Mouse (Mus musculus): ENCODE data around the gene Psat1.

The Psat1 gene

DNA sequence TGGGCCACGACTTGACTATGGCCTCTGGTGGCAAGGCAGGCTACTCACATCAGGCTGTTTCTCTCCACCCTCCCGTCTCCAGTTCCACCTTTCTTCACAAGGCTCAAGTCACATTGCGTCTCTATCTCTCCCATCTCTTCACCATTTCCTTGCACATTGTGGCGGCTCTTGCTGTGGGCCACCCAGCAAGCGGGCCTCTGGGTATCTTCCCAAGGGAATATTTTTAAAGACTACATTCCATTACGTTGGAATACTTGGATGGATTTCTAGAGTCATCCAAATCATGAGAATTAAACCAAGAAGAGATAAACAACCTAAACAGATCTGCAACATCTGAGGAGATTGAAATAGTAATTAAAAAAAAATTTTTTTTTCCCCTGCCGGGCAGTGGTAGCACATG is at the start of gene Psat1:
TSS of gene Psat1 (minus strand) at position 101 of the 400 bp plus-strand sequence.
- in situ Hi-C loops (cut with MboI, MseI) = no loop called here

DNA sequence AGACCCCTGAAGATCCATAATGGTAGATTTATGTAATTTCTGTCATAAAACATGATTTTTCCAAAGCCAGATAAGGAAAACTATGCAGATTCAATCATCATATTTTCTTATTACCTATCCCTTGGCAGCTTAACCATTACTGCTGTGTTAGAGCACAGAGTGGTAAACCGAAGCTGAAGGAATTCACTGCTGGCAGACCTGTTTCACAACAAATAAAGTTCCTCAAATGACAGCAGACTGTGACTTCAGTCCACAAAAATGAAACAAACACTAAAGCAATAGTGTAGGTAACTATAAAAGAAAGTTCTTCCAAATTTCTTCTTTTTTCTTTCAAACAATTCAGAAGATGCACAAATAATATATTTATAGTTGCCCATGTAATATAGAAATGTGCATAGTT is 43.0 kb upstream of the Psat1 start:
- in situ Hi-C loops (cut with MboI, MseI) = no loop called here

DNA sequence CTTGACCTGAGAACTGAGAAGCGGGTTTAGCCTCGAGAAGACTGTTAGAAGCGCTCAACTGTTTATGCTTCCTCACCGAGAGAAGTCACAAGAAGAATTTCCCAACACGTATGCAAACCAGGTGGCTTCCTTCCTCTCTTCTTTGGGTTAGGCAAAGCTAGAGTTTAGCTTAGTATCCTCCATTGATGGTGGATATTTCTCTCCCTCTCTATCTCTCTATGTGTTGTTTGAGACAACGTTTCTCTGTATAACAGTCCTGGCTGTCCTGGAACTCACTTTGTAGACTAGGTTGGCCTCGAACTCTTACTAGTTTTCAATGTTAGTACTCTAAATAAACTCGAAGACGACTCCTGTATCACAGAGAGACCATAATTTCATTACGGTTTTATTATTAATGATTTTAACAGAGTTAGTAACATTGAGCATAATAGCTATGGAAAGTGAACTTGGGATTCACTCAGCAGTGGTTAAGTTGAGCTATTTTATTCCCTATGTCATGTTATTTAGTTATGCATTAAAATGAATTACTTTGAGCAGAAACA is 38.1 kb upstream of the Psat1 start:
- in situ Hi-C loops (cut with MboI, MseI) = no loop called here

DNA sequence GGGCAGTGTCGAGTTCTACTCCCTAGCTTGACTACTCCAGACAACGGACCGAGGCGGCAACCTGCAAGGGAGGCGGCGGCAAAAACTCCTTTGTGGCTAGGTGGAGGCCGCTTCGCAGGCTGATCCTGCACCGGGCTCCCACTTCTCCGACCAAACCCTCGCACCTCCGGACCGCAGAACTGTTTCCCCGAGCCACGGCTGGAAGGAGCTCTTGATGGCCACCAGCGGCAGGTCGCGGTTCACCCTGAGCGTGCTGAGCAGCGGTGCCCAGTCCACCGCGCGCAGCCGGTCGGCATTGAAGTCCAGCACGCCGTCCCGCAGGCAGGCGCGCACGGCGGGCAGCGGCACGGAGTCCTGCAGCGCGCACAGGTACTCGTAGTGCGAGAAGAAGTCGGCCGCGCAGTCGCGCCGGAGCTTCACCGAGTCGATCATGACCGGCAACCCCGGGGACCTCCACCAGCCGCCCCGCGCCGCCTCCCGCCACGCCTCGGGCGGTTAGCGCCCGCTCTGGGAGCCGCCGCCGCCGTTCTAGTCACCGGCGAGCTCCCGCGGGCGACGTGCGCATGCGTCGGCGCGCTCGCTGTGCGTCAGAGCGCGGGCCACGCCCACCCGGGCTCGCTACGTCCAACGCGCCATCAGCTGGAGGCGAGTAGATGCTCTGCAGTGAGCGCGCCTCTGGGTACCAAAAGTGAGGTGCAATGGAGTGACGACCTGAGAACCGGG is 37.5 kb upstream of the Psat1 start, which contains the start of gene Cep78:
TSS of gene Cep78 (minus strand) at position 541 of the 723 bp plus-strand sequence.
- in situ Hi-C loops (cut with MboI, MseI) = loop anchor here (5.0 kb wide), 4 partner anchors 62 to 1413 kb away; no protein-coding TSS in a partner anchor

DNA sequence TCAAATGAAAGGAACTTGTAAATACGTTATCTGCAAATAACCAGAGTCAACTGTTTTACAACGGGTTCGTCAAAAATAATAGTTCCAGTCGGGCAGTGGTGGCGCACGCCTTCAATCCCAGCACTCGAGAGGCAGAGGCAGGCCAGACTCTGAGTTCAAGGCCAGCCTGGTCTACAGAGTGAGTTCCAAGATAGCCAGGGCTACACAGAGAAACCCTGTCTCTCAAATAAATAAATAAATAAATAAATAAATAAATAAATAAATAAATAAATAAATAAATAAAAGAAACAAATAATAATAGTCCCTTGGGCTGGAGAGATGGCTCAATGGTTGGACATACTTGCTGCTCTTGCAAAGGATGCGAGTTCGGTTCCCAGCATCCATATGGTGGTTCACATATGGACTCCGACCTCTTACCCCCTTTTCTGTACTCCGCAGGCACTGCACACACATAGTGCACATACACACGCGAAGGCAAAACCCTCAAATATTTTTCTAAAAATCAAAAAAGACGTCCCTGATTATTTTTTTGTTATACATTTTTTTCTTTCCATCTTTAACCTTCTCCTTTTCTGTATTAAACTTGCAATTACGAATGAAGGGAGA is 36.7 kb upstream of the Psat1 start:
- in situ Hi-C loops (cut with MboI, MseI) = loop anchor here (5.0 kb wide), 4 partner anchors 62 to 1413 kb away; no protein-coding TSS in a partner anchor

DNA sequence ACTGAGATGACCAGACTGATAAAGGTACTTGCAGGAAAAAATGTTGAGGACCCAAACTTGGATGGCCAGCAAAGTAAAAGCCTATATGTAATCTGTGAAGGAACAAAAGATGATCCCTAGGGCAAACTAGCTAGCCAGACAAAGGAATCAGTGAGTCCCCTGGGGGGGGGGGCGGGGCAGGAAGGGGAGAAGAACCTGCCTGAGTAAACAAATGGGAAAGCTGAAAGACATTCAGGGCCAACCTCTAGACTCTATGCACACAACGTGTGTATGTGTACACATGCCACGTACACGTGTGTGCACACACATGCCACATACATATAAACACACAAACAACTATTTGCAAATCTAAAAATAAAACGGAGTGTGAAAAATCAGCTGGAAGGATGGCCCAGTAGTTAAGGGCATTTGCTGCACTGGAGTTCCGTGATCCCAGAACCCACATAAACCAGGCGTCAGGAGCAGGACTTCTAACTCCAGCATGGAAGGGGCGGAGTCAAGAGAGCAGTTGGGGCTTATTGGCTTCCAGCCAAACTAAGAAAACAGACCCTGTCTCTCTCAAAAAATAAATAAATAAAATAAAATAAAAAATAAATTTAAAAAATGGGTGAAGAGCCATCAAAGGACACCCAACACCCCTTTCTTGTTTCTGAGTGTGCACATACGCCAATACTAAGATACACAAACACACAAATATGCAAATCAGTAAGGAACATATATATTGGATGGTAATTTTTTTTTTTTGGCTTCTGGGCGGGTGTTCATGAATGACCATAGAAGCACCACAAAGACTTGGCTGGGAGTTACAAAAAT is 36.0 kb upstream of the Psat1 start:
- in situ Hi-C loops (cut with MboI, MseI) = loop anchor here (5.0 kb wide), 4 partner anchors 61 to 1414 kb away; no protein-coding TSS in a partner anchor

DNA sequence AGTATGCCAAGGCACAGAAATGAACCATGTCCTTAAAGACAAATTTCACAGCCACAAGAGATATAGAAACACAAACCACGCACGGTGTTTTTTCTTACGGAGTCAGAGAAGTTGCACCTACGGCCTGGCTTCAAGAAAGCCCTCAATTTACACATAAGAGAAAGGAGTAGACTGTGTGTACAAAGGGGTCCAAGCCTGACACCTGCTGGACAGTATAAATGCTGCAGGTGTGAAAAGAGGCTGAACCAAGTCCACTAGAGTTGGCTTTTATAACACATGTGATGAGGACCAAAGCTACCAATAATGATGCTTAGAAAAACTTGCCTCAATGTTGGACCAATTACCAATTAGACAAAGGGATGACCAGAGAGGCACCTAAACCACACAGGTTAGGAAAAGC is 34.7 kb upstream of the Psat1 start:
- in situ Hi-C loops (cut with MboI, MseI) = loop anchor here (5.0 kb wide), 4 partner anchors 60 to 1415 kb away; no protein-coding TSS in a partner anchor

DNA sequence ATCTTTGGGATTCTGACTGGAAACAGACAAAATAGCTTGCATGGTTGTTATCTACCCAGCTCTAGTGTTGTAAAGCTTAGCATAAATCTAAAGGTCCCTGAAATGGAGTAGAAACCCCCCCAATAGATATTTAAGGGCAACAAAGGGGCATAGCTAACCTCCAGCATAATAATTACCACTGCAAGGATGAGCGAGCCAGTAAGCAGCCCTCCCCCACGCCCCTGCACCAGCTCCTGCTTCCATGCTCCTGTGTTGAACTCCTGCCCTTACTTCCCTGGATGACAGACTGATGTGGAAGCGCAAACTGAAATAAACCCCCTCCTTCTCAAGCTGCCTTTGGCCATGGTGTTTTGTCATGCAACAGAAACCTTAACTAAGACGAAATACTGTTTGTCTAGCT is 26.2 kb upstream of the Psat1 start:
- in situ Hi-C loops (cut with MboI, MseI) = no loop called here

DNA sequence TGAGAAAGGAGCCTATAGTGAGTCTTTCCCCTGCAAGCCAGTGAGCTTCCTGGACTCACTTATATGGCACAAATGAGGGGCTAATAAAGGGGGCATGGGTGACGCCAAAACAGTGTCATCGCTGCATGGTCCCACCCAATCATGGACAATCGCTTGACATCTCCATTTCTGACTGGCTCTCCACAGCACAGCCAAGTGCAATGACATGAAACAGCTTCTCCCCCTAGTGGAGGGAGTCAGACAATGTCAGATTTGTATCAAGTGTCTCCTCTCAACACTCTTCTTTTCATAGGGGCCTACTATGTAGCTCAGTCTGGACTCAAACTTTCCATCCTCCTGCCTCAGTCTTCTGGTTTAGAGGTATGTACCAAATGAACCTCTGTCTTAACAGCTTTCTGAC is 17.9 kb upstream of the Psat1 start:
- in situ Hi-C loops (cut with MboI, MseI) = no loop called here

DNA sequence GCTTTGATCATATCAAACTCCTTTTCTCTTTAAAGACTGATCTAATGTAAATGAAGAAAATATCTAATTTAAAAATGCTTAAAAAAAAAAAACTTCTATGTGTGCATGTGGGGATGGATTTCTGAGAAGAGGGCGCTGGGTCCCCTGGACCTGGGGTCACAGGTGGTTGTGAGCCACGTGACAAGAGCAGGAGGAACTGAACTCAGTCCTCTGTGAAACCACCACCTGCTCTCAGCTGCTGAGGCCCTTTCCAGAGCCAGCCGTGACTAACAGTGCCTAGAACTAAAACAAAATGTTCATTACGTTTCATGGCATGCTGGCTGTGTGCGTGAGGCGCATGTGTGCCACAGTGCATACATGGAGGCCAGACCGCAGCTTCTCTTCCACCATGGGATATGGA is 17.4 kb upstream of the Psat1 start:
- in situ Hi-C loops (cut with MboI, MseI) = no loop called here

DNA sequence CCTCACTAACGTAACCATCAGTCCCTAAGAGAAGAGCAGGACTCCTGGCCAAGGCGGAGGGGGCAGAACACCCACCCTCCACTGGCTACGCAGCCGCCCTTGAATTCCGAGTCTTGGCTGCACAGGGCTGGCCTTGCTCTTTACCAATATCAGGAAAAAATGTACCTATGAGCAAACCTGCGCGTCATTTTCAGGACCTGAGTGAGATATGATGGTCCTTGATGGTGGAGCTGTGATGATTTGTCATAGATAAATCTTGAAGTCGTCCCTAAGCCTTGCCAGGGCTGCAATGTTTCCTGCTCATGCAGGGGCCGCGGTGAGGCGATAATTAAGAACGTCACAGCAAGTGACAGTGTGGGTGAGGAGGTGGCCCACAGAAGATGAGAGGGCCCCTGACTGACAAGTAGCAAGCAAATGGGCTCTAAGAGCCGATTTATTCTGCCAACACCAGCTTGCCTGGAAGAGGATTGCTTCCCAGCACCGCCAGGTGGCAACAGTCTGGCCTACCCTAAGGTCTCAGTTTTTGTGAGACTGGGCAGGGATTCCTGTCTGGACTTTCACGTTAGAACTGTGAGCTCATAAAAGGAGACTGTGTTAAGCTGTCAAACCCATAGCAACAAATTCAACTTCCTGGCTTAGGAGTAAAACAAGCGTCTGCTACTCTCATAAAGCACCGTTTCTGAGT is 16.0 kb upstream of the Psat1 start:
- in situ Hi-C loops (cut with MboI, MseI) = no loop called here

DNA sequence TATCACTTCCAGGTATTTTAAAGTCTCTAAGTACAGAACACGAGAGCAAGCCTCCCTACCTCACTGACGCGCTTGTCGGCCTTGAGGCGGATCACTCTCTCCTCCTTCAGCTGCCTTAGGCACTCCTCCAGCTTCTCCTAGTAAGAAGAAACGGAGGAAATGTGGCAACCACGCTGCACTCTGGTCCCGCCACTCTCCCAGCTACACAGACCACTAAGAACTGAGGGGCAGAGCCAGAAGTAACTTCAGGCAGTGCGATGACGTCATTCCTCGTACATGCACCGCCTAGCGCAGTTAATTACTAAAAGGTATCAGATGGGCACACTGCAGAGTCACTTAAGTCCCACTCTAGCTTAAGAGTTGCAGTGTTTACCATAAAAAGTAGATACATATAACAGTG is 15.2 kb upstream of the Psat1 start:
- in situ Hi-C loops (cut with MboI, MseI) = no loop called here

DNA sequence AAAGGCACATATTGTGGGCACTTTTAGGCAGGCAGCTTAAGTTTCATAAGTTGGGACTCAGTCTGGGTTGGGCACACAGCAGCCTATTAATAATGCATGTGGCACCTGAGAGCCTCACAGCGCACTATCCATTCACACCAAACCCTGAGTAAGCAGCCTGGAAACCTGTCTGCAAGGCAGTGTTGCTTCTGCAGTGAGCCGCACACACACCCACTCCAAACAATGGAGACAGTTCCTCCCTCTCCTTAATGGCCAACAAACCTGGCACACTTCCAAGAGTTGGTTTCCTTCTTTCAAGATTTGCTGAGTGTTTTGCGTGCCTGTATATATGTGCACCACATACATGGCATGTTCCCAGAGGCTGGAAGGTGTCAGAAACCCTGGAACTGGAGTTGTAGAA is 3.1 kb upstream of the Psat1 start:
- in situ Hi-C loops (cut with MboI, MseI) = no loop called here

DNA sequence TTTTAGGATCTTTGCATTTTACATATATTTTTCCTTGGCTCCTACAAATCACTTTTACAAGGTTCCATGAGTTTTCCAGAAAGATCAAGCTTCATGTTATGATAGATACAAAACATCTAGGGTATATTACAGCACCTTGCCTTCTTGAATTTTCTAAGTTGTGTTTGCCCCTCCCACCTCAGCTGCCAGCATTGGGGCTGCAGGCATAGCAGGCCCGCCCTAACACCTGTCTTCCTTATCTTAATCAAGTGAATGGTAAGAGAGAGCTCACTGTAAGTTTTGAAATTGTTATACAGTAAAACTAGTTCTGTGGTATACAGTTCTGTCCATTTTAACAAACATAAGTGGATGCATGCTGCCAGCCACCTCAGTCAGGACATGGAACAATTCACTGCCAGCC is 1.7 kb upstream of the Psat1 start:
- in situ Hi-C loops (cut with MboI, MseI) = no loop called here

DNA sequence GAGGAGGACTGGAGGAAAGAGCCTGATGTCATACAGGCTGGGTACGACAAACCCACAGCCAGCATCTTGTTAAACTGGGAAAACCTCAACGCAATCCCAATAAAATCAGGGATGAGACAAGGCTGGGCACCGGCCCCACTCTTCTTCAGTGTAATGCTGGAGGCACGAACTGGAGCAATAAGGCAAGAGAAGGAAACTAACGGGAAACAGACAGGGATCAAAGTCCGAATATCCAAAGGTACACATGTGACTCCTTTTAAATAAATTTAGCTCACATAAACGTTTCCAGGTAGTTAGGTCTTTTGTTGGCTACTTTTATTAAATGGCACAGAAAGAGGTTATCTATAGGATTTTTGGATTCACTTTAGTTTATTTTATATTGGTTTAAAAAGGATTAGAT is 1.3 kb upstream of the Psat1 start:
- in situ Hi-C loops (cut with MboI, MseI) = no loop called here

DNA sequence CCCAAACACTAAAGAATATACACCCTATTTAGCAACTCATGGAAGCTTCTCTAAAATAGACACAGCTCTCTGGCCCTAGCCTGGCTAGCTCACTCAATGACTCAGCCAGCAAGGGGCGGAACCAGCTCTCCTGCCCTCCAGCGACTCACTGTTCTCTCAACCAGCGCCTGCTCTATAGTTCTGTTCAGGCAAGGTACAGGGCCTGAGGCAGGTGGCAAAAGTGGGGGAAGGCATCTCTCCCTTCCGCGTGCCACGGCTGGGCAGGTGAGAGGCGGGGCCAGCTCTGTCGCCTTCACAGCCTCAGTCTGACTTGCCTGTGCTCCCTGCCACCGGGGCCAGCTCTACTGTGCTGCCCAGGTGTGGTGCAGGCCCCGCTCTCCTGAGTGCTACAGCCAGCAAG is 474 bp downstream of the Psat1 start:
- in situ Hi-C loops (cut with MboI, MseI) = no loop called here

DNA sequence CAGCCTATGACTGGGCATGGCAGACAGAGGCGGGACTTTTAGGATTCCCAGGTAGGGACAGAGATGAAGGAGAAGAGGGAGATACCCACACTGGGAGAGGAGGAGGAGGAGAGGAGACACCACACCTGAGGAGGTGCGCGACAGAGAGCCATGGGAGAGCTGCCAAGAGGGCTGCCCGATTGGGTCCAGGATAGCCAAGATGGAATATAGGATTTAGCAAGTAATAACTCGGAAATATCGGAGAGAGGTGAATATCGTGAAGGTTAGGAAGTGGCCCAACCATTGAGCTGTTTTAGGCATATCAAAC is 4.1 kb downstream of the Psat1 start:
- in situ Hi-C loops (cut with MboI, MseI) = no loop called here

DNA sequence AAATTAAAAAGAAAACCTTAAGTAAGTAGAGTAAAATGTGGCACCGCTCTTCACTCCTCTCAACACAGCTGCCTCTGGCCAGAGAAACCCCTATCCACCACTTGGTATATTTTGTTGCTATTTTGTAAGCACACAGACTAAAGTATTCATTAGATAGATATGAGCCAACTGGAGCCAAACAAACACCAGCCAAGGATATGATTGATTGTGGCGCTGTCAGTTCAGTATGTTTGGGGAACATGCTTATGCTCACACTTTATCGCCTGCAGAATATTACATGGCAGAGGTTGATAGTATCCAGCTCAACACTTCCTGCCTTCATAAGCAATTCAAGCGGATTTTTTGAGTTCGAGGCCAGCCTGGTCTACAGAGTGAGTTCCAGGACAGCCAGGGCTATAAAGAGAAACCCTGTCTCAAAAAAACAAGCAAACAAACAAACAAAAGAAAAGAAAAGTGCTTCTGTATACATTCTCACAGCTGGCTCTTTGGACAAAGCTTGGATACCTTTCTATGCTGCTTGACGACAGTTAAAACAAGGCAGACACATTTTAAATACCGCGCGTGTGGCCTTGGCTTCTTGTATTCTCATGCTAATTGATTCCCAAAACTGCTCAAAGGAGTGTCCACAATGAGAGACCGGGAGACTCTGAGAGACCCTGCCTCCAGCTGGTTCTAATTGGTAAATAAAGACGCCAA is 4.6 kb downstream of the Psat1 start:
- in situ Hi-C loops (cut with MboI, MseI) = no loop called here

DNA sequence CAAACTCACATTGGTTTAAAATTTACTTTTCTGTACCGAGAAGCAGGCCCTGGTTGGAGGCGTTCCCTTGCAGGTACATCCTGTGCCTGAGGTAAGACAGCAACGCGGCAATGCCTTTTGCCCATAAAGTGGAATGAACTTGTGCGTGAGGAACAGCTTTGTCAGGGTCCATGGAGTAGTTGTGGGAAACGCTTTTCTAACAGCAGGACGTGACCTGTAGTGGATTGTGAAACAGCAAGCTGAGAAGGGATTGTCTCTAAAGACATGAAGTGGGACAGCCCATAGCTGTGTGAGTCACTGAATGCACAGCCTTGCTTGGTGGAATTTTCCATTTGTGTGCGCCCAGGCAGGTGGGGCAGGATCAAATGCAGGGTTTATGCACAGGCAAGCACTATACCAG is 5.7 kb downstream of the Psat1 start:
- in situ Hi-C loops (cut with MboI, MseI) = no loop called here

DNA sequence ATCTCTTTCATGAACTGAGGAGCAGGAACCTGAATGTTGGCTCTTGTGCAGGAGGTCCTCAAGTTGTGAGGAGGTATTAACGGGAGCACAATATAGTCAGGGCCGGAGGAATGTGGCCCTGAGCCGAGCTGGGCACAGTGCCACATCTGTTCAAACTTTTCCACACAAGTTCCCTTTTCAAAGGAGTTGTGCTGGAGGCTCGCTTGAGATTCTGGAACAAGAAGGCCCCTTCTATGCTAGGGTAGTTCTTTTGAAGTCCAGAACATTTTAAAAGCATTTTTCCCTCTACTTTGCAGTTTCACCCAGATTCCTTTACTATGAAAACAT is 21.5 kb downstream of the Psat1 start:
- in situ Hi-C loops (cut with MboI, MseI) = no loop called here
